In genomic region chr11:33202296-33202695, GRCm38 (mm10) we compare ENCODE assay signal across 10 mouse cellular contexts. TPM values are rescaled to one million over a fixed set of nuclear protein-coding genes. Genes with fewer than 3 reads are reported as not detected.
A peak's percentile ranks its signal among the peaks of the same experiment; 100 is the strongest.
DNase-seq lines count a peak whose midpoint lies in the region; ATAC-seq and TF ChIP-seq lines count a peak whose summit lies in the region.
"Had no signal": no experiment of that assay in that cellular context is flagged by ENCODE, and none has a peak within 500 bp of the region (broad histone marks: within the 10 kb centered on the region; RNA-seq: fewer than 3 reads in every experiment).

No protein-coding gene starts in this region.

- H3K36me3 ChIP-seq in kidney, postnatal 0 days (ENCODE audit: insufficient read depth, low read length): no peaks in the 10 kb centered on the region
- no peaks in the 10 kb centered on the region for H3K36me3 ChIP-seq in embryonic facial prominence, embryonic 13.5 days
- H3K36me3 ChIP-seq in midbrain, embryonic 13.5 days: no peaks in the 10 kb centered on the region

- no peaks in the 10 kb centered on the region; the same call in 1 of the 2 replicates for H3K9me3 ChIP-seq in kidney, postnatal 0 days (replicated peaks; ENCODE audit: low read length)
- H3K9me3 ChIP-seq in embryonic facial prominence, embryonic 13.5 days: peaks cover 5% of the 10 kb centered on the region; the same call in 1 of the 2 replicates
- peaks cover 10% of the 10 kb centered on the region; the same call in 1 of the 2 replicates for H3K9me3 ChIP-seq in midbrain, embryonic 13.5 days

- peak; percentile 30 for TF ChIP-seq CTCF in kidney, postnatal 0 days (IDR thresholded peaks at IDR 0.05; ENCODE audit: low read depth)

- no peak overlapping the region for H3K27ac ChIP-seq in kidney, postnatal 0 days
- H3K27ac ChIP-seq in embryonic facial prominence, embryonic 13.5 days: no peak overlapping the region
- no peak overlapping the region for H3K27ac ChIP-seq in midbrain, embryonic 13.5 days

- no peak overlapping the region for H3K9ac ChIP-seq in kidney, postnatal 0 days (ENCODE audit: low read depth, low read length)
- no peak overlapping the region for H3K9ac ChIP-seq in embryonic facial prominence, embryonic 13.5 days
- H3K9ac ChIP-seq in midbrain, embryonic 13.5 days (replicated peaks): no peak overlapping the region

- H3K4me2 ChIP-seq in kidney, postnatal 0 days (ENCODE audit: low read length): no peak overlapping the region
- peak overlapping the region; percentile 58; the same call in 1 of the 2 replicates for H3K4me2 ChIP-seq in embryonic facial prominence, embryonic 13.5 days
- H3K4me2 ChIP-seq in midbrain, embryonic 13.5 days (replicated peaks): no peak overlapping the region

- H3K4me1 ChIP-seq in kidney, postnatal 0 days (replicated peaks; ENCODE audit: insufficient read depth, low read length): peaks cover 10% of the 10 kb centered on the region
- H3K4me1 ChIP-seq in embryonic facial prominence, embryonic 13.5 days: peaks cover 41% of the 10 kb centered on the region
- H3K4me1 ChIP-seq in midbrain, embryonic 13.5 days (replicated peaks): peaks cover 41% of the 10 kb centered on the region

- no peak for DNase-seq in kidney, postnatal 0 days (ENCODE audit: low spot score)
- no peak for DNase-seq in kidney, adult 8-10 months
- peak; percentile 70 to 72 for DNase-seq in cerebellum, adult 18-20 months
- no peak for DNase-seq in gastrocnemius, adult 18-20 months (ENCODE audit: low spot score)
- DNase-seq in layer of hippocampus, adult 9-11 months: no peak
- no peak for DNase-seq in testis, postnatal 14 days (ENCODE audit: low spot score)
- DNase-seq: gastrocnemius, postnatal 10 days had no signal

- no peak for ATAC-seq in kidney, postnatal 0 days (replicated peaks; ENCODE audit: low FRiP score, low read depth)
- no peak for ATAC-seq in embryonic facial prominence, embryonic 13.5 days (ENCODE audit: insufficient number of reproducible peaks, insufficient read depth, low FRiP score, low TSS enrichment, low read depth)
- no peak for ATAC-seq in midbrain, embryonic 13.5 days

- H3K4me3 ChIP-seq in kidney, postnatal 0 days (replicated peaks; ENCODE audit: low read depth, low read length): peak overlapping the region; percentile 14; the same call in 1 of the 2 replicates
- 0 out of 2 replicates have a peak overlapping the region, but pooled peaks have one; percentile 38 for H3K4me3 ChIP-seq in embryonic facial prominence, embryonic 13.5 days
- peak overlapping the region; percentile 36 for H3K4me3 ChIP-seq in midbrain, embryonic 13.5 days (replicated peaks)

- WGBS in kidney, postnatal 0 days: 1% methylated on average over 37 of the region's 37 CpGs
- WGBS in embryonic facial prominence, embryonic 13.5 days: under 1% methylated on average over 33 of the region's 37 CpGs
- WGBS in midbrain, embryonic 13.5 days: under 1% methylated on average over 37 of the region's 37 CpGs

- H3K27me3 ChIP-seq in kidney, postnatal 0 days (ENCODE audit: insufficient read depth, low read length): peaks cover 97% of the 10 kb centered on the region
- H3K27me3 ChIP-seq in embryonic facial prominence, embryonic 13.5 days: peaks cover 100% of the 10 kb centered on the region
- H3K27me3 ChIP-seq in midbrain, embryonic 13.5 days: peaks cover 96% of the 10 kb centered on the region

RNA-seq across cellular contexts. Expression of gene Tlx3, which starts 1.1 kb away (rescaled TPM):
- polyA plus RNA-seq in kidney, postnatal 0 days (2015; fragmentation: Nextera tagmentation; extraction: Ambion mirVana): not detected in 2 replicates
- polyA plus RNA-seq in embryonic facial prominence, embryonic 13.5 days (2015; fragmentation: Nextera tagmentation; extraction: Ambion mirVana): 1.3 TPM in 1 of 2 replicates, not detected in the other
- 1.3 and 1.8 TPM in 2 replicates for polyA plus RNA-seq in midbrain, embryonic 13.5 days (2015; fragmentation: Nextera tagmentation; extraction: Ambion mirVana)
- total RNA-seq in gastrocnemius, adult 18-20 months (2021): not detected
- total RNA-seq: gastrocnemius, postnatal 10 days; left cerebral cortex, postnatal 10 days had no signal

RNA-seq across cellular contexts. Expression of gene Npm1, which starts 39.3 kb away (rescaled TPM):
- polyA plus RNA-seq in kidney, postnatal 0 days (2015; fragmentation: Nextera tagmentation; extraction: Ambion mirVana): 901 and 905 TPM in 2 replicates
- 1,092 and 1,164 TPM in 2 replicates for polyA plus RNA-seq in embryonic facial prominence, embryonic 13.5 days (2015; fragmentation: Nextera tagmentation; extraction: Ambion mirVana)
- polyA plus RNA-seq in midbrain, embryonic 13.5 days (2015; fragmentation: Nextera tagmentation; extraction: Ambion mirVana): 592 and 605 TPM in 2 replicates
- total RNA-seq in gastrocnemius, adult 18-20 months (2021): 100 to 1,000 TPM; 118 to 128 TPM

RNA-seq across cellular contexts. Expression of gene Fgf18, which starts 55.1 kb away (rescaled TPM):
- polyA plus RNA-seq in kidney, postnatal 0 days (2015; fragmentation: Nextera tagmentation; extraction: Ambion mirVana): 0.54 and 0.76 TPM in 2 replicates
- polyA plus RNA-seq in embryonic facial prominence, embryonic 13.5 days (2015; fragmentation: Nextera tagmentation; extraction: Ambion mirVana): 9.8 and 13.7 TPM in 2 replicates
- polyA plus RNA-seq in midbrain, embryonic 13.5 days (2015; fragmentation: Nextera tagmentation; extraction: Ambion mirVana): 3.5 and 3.6 TPM in 2 replicates
- total RNA-seq in gastrocnemius, adult 18-20 months (2021): 1 to 10 TPM; 1.0 to 1.1 TPM

Comparison
In these comparisons a context has a peak if more than half of its experiments do, and no peak if none do; other contexts are left out.
1. DNase-seq: peak in cerebellum, adult 18-20 months (2 of 2); none in kidney, postnatal 0 days (single experiment), kidney, adult 8-10 months (0 of 2), gastrocnemius, adult 18-20 months (single experiment), layer of hippocampus, adult 9-11 months (single experiment) and testis, postnatal 14 days (single experiment).
2. Peak in every context shown above with its lines, with median percentiles within 50 percentile points of each other: H3K4me3 ChIP-seq.